Mouse (Mus musculus) midbrain, embryonic 13.5 days (tissue): Measurements from ENCODE around the gene Lrrc8d. TPM values are rescaled to one million over a fixed set of nuclear protein-coding genes. Genes with fewer than 3 reads are reported as not detected.

Experiments
- ATAC-seq: fragments of 200-750 bp; cut with Nextera tagmentation; 2 replicates; pipeline ENCODE4 v1.8.0; 2017; ENCODE audit warnings: mild to moderate bottlenecking, moderate TSS enrichment, moderate library complexity
- H3K27ac ChIP-seq: fragments of 300-500 bp; sonication (generic); 2 replicates; pipeline ENCODE4 v1.5.1; 2015; ENCODE audit warnings: inconsistent platforms, mild to moderate bottlenecking, moderate library complexity
- H3K27me3 ChIP-seq: fragments of 300-500 bp; sonication (generic); 2 replicates; pipeline ENCODE4 v1.6.1; 2015; ENCODE audit warnings: mild to moderate bottlenecking, inconsistent platforms
- H3K36me3 ChIP-seq: fragments of 300-500 bp; sonication (generic); 2 replicates; pipeline ENCODE4 v1.6.1; 2015; ENCODE audit warnings: mild to moderate bottlenecking, inconsistent platforms
- H3K4me1 ChIP-seq: fragments of 300-500 bp; sonication (generic); replicated peaks from 2 replicates; pipeline ENCODE4 v1.6.1; 2015; ENCODE audit warnings: inconsistent platforms
- H3K4me2 ChIP-seq: fragments of 300-500 bp; sonication (generic); replicated peaks from 2 replicates; pipeline ENCODE4 v1.6.1; 2015; ENCODE audit warnings: moderate library complexity, mild to moderate bottlenecking, inconsistent platforms
- H3K4me3 ChIP-seq: fragments of 300-500 bp; sonication (generic); replicated peaks from 2 replicates; pipeline ENCODE4 v1.5.1; 2015; ENCODE audit warnings: mild to moderate bottlenecking, inconsistent platforms
- H3K9ac ChIP-seq: fragments of 300-500 bp; sonication (generic); replicated peaks from 2 replicates; pipeline ENCODE4 v1.6.1; 2015; ENCODE audit warnings: mild to moderate bottlenecking, inconsistent platforms
- H3K9me3 ChIP-seq: fragments of 300-500 bp; sonication (generic); 2 replicates; pipeline ENCODE4 v1.6.1; 2016; ENCODE audit warnings: mild to moderate bottlenecking, inconsistent platforms
- WGBS: fragments of 180-500 bp; shearing (Covaris S2); methylation state at CpG from one replicate; pipeline ENCODE4 v1.1.7; 2015; 5-methylcytosine and 5-hydroxymethylcytosine counted together
- polyA plus RNA-seq: library from polyadenylated mRNA; unstranded; fragments of >200 nt; fragmentation: Nextera tagmentation; extraction: Ambion mirVana; gene quantifications from 2 replicates; pipeline ENCODE4 v1.2.1, GENCODE M21; 2015

Gene Lrrc8d
- polyA plus RNA-seq, 1 experiment from 2014 or later: 32.3 TPM

GRCm38 (mm10) chr5:105813036-105813435 lies 113.3 kb downstream of the Lrrc8d start:
- Histone ChIP-seq H3K4me1 (peaks cover 9% of the 10 kb centered on the region; the same call in 1 of the 2 replicates), H3K9ac (no peak overlapping the region), H3K9me3 (peaks cover 11% of the 10 kb centered on the region; the same call in 1 of the 2 replicates), H3K4me3 (no peak overlapping the region), H3K36me3 (peaks cover 44% of the 10 kb centered on the region), H3K27me3 (no peaks in the 10 kb centered on the region), H3K27ac (no peak overlapping the region), H3K4me2 (no peak overlapping the region)
- ATAC-seq: no peak
- 97% methylated on average over 14 of the region's 14 CpGs for WGBS

GRCm38 (mm10) chr5:105813974-105814373 lies 114.2 kb downstream of the Lrrc8d start:
- no peaks in the 10 kb centered on the region for H3K27me3 ChIP-seq
- no peak overlapping the region for H3K4me3 ChIP-seq
- no peak overlapping the region for H3K9ac ChIP-seq
- no peak overlapping the region for H3K27ac ChIP-seq
- peaks cover 44% of the 10 kb centered on the region for H3K36me3 ChIP-seq
- no peak overlapping the region for H3K4me2 ChIP-seq
- peaks cover 19% of the 10 kb centered on the region for H3K4me1 ChIP-seq
- 87% methylated on average over 10 of the region's 10 CpGs for WGBS
- no peak for ATAC-seq
- H3K9me3 ChIP-seq: peaks cover 11% of the 10 kb centered on the region; the same call in 1 of the 2 replicates

GRCm38 (mm10) chr5:105816118-105816517 lies 116.3 kb downstream of the Lrrc8d start:
- Histone ChIP-seq H3K27ac (no peak overlapping the region), H3K4me2 (no peak overlapping the region)
- 94% methylated on average over 14 of the region's 14 CpGs for WGBS

GRCm38 (mm10) chr5:105817248-105817976 lies 117.6 kb downstream of the Lrrc8d start:
- ATAC-seq: no peak
- Histone ChIP-seq H3K4me3 (no peak overlapping the region), H3K27ac (no peak overlapping the region), H3K27me3 (no peaks in the 10 kb centered on the region), H3K36me3 (peaks cover 27% of the 10 kb centered on the region), H3K4me2 (no peak overlapping the region), H3K9ac (no peak overlapping the region), H3K9me3 (peaks cover 10% of the 10 kb centered on the region; the same call in 1 of the 2 replicates), H3K4me1 (peaks cover 23% of the 10 kb centered on the region)
- WGBS: 87% methylated on average over 9 of the region's 9 CpGs

More at GRCm38 (mm10) chr5:105816118-105816517, 116.3 kb downstream of the Lrrc8d start:
- peaks cover 23% of the 10 kb centered on the region for H3K4me1 ChIP-seq
- no peak overlapping the region for H3K4me3 ChIP-seq
- H3K27me3 ChIP-seq: no peaks in the 10 kb centered on the region
- H3K9ac ChIP-seq: no peak overlapping the region
- no peak for ATAC-seq
- H3K9me3 ChIP-seq: peaks cover 11% of the 10 kb centered on the region; the same call in 1 of the 2 replicates
- H3K36me3 ChIP-seq: peaks cover 40% of the 10 kb centered on the region

GRCm38 (mm10) chr5:105818411-105818810 lies 118.6 kb downstream of the Lrrc8d start:
- Histone ChIP-seq H3K4me2 (no peak overlapping the region), H3K27ac (no peak overlapping the region), H3K36me3 (peaks cover 17% of the 10 kb centered on the region), H3K9ac (no peak overlapping the region), H3K4me1 (peaks cover 32% of the 10 kb centered on the region), H3K9me3 (0 out of 2 replicates have a peak, but pooled peaks cover 1% of the 10 kb centered on the region), H3K27me3 (no peaks in the 10 kb centered on the region), H3K4me3 (no peak overlapping the region)
- WGBS: 36% methylated on average over 5 of the region's 5 CpGs
- no peak for ATAC-seq

GRCm38 (mm10) chr5:105821390-105821789 lies 121.6 kb downstream of the Lrrc8d start:
- H3K27ac ChIP-seq: no peak overlapping the region
- no peaks in the 10 kb centered on the region for H3K9me3 ChIP-seq
- no peak overlapping the region for H3K4me2 ChIP-seq
- no peak overlapping the region for H3K4me3 ChIP-seq
- 83% methylated on average over 6 of the region's 6 CpGs for WGBS
- no peak for ATAC-seq
- H3K36me3 ChIP-seq: no peaks in the 10 kb centered on the region
- H3K9ac ChIP-seq: no peak overlapping the region
- peaks cover 38% of the 10 kb centered on the region for H3K4me1 ChIP-seq
- H3K27me3 ChIP-seq: no peaks in the 10 kb centered on the region

- Histone ChIP-seq H3K36me3 (no peaks in the 10 kb centered on the region), H3K9me3 (no peaks in the 10 kb centered on the region), H3K27me3 (no peaks in the 10 kb centered on the region), H3K27ac (no peak overlapping the region), H3K4me1 (peaks cover 31% of the 10 kb centered on the region), H3K4me3 (no peak overlapping the region), H3K4me2 (no peak overlapping the region), H3K9ac (no peak overlapping the region)
- ATAC-seq: peak; percentile 56
- 51% methylated on average over 15 of the region's 15 CpGs for WGBS
These were observed 123.0 kb downstream of the Lrrc8d start for GRCm38 (mm10) chr5:105822521-105823498.

GRCm38 (mm10) chr5:105824282-105824681 lies 124.5 kb downstream of the Lrrc8d start:
- Histone ChIP-seq H3K4me2 (no peak overlapping the region), H3K4me1 (peaks cover 16% of the 10 kb centered on the region), H3K9ac (no peak overlapping the region), H3K27ac (no peak overlapping the region), H3K27me3 (no peaks in the 10 kb centered on the region), H3K36me3 (no peaks in the 10 kb centered on the region), H3K9me3 (no peaks in the 10 kb centered on the region), H3K4me3 (no peak overlapping the region)
- no peak for ATAC-seq
- WGBS: 86% methylated on average over 7 of the region's 7 CpGs

GRCm38 (mm10) chr5:105824827-105825226 lies 125.1 kb downstream of the Lrrc8d start:
- peaks cover 15% of the 10 kb centered on the region for H3K4me1 ChIP-seq
- no peaks in the 10 kb centered on the region for H3K9me3 ChIP-seq
- no peaks in the 10 kb centered on the region for H3K36me3 ChIP-seq
- WGBS: 85% methylated on average over 4 of the region's 4 CpGs
- no peak overlapping the region for H3K4me2 ChIP-seq
- no peak for ATAC-seq
- H3K4me3 ChIP-seq: no peak overlapping the region
- no peak overlapping the region for H3K9ac ChIP-seq
- no peak overlapping the region for H3K27ac ChIP-seq
- H3K27me3 ChIP-seq: no peaks in the 10 kb centered on the region

- no peak overlapping the region for H3K4me3 ChIP-seq
- no peak overlapping the region for H3K9ac ChIP-seq
- H3K27ac ChIP-seq: no peak overlapping the region
- H3K27me3 ChIP-seq: no peaks in the 10 kb centered on the region
- no peak overlapping the region for H3K4me2 ChIP-seq
- ATAC-seq: no peak
- H3K4me1 ChIP-seq: peaks cover 15% of the 10 kb centered on the region
- H3K36me3 ChIP-seq: no peaks in the 10 kb centered on the region
- no peaks in the 10 kb centered on the region for H3K9me3 ChIP-seq
- WGBS: 69% methylated on average over 5 of the region's 5 CpGs
These were observed 127.2 kb downstream of the Lrrc8d start for GRCm38 (mm10) chr5:105826916-105827510.

- Histone ChIP-seq H3K36me3 (no peaks in the 10 kb centered on the region), H3K27me3 (no peaks in the 10 kb centered on the region), H3K4me2 (no peak overlapping the region), H3K9ac (no peak overlapping the region), H3K4me3 (no peak overlapping the region), H3K9me3 (no peaks in the 10 kb centered on the region), H3K4me1 (peaks cover 9% of the 10 kb centered on the region), H3K27ac (no peak overlapping the region)
- WGBS: 96% methylated on average over 3 of the region's 3 CpGs
- no peak for ATAC-seq
These were observed 128.3 kb downstream of the Lrrc8d start for GRCm38 (mm10) chr5:105828050-105828449.
